Mouse (Mus musculus): ENCODE results near the gene Tbrg1. TPM values are rescaled to one million over a fixed set of nuclear protein-coding genes. Genes with fewer than 3 reads are reported as not detected.

Tbrg1 gene
- polyA plus RNA-seq, 1 experiment from 2014 or later: 126 TPM

DNA sequence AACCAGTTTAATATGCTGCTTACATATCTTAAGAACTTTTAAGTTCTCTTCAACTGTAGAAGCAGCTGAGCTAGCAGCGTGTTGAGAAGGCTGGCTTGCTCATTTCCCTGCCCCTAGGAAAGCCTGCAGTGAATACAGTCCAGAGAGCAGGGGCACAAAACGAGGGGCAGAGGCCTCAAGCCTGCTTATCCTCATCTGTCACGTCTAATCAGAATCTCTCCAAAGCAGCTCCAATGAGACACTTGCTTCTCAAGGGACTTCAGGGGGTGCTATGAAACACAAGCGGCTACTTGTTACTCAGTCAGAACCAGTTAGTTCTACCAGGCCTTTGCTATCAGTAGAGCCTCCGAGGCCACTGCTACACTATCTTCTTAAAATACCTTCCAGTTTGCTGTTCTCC, 3.3 kb downstream of the Tbrg1 start:
- H3K27ac ChIP-seq (replicated peaks in 1 of 2; ENCODE audit: control insufficient read depth in 1 of 2, insufficient read depth in 1 of 2, low read depth in 2 of 2, low read length in 2 of 2): peak overlapping the region; percentile 52 to 66
- no peaks in the 10 kb centered on the region for H3K27me3 ChIP-seq (ENCODE audit: control insufficient read depth, insufficient read depth, low read length)
- ATAC-seq (ENCODE audit: insufficient number of reproducible peaks, insufficient read depth, low FRiP score, low read depth): no peak
- H3K9me3 ChIP-seq (ENCODE audit: control insufficient read depth, low read length): no peaks in the 10 kb centered on the region
- H3K4me3 ChIP-seq (ENCODE audit: control insufficient read depth in 1 of 2, insufficient read depth in 1 of 2, low read depth in 1 of 2, low read length in 2 of 2): no peak overlapping the region
- no peak overlapping the region; the same call in 1 of the 2 replicates for H3K4me2 ChIP-seq (ENCODE audit: low read length)
- WGBS: 26% methylated on average over 5 of the region's 5 CpGs
- H3K4me1 ChIP-seq (ENCODE audit: control insufficient read depth in 2 of 2, insufficient read depth in 2 of 2, low read length in 2 of 2): peaks cover 2 to 11% of the 10 kb centered on the region in 2 experiments
- H3K9ac ChIP-seq (ENCODE audit: low read length): no peak overlapping the region; the same call in 1 of the 2 replicates
- peaks cover 60% of the 10 kb centered on the region for H3K36me3 ChIP-seq (ENCODE audit: control insufficient read depth, insufficient read depth, low read length)

- Histone ChIP-seq H3K4me3 (ENCODE audit: control insufficient read depth in 1 of 2, insufficient read depth in 1 of 2, low read depth in 1 of 2, low read length in 2 of 2) (no peak overlapping the region), H3K9ac (ENCODE audit: low read length) (no peak overlapping the region), H3K27ac (replicated peaks in 1 of 2; ENCODE audit: control insufficient read depth in 1 of 2, insufficient read depth in 1 of 2, low read depth in 2 of 2, low read length in 2 of 2) (no peak overlapping the region), H3K27me3 (ENCODE audit: control insufficient read depth, insufficient read depth, low read length) (no peaks in the 10 kb centered on the region), H3K4me1 (ENCODE audit: control insufficient read depth in 2 of 2, insufficient read depth in 2 of 2, low read length in 2 of 2) (peaks cover 2 to 5% of the 10 kb centered on the region in 2 experiments; a peak in 3 of 4 replicates), H3K36me3 (ENCODE audit: control insufficient read depth, insufficient read depth, low read length) (peaks cover 78% of the 10 kb centered on the region), H3K4me2 (ENCODE audit: low read length) (no peak overlapping the region), H3K9me3 (ENCODE audit: control insufficient read depth, low read length) (no peaks in the 10 kb centered on the region)
- ATAC-seq (ENCODE audit: insufficient number of reproducible peaks, insufficient read depth, low FRiP score, low read depth): no peak
- 90% methylated on average over 5 of the region's 5 CpGs for WGBS
These were observed 6.5 kb downstream of the Tbrg1 start for GRCm38 (mm10) chr9:37650639-37651038.

GRCm38 (mm10) chr9:37646246-37646645, 10.9 kb downstream of the Tbrg1 start:
- Histone ChIP-seq H3K36me3 (ENCODE audit: control insufficient read depth, insufficient read depth, low read length) (peaks cover 42% of the 10 kb centered on the region), H3K9ac (ENCODE audit: low read length) (no peak overlapping the region), H3K27me3 (ENCODE audit: control insufficient read depth, insufficient read depth, low read length) (no peaks in the 10 kb centered on the region), H3K27ac (replicated peaks in 1 of 2; ENCODE audit: control insufficient read depth in 1 of 2, insufficient read depth in 1 of 2, low read depth in 2 of 2, low read length in 2 of 2) (no peak overlapping the region), H3K4me3 (ENCODE audit: control insufficient read depth in 1 of 2, insufficient read depth in 1 of 2, low read depth in 1 of 2, low read length in 2 of 2) (no peak overlapping the region), H3K9me3 (ENCODE audit: control insufficient read depth, low read length) (no peaks in the 10 kb centered on the region), H3K4me1 (ENCODE audit: control insufficient read depth in 2 of 2, insufficient read depth in 2 of 2, low read length in 2 of 2) (no peaks in the 10 kb centered on the region), H3K4me2 (ENCODE audit: low read length) (no peak overlapping the region)
- no peak for ATAC-seq (ENCODE audit: insufficient number of reproducible peaks, insufficient read depth, low FRiP score, low read depth)
- WGBS: 65% methylated on average over 3 of the region's 3 CpGs

- no peak overlapping the region for H3K4me3 ChIP-seq (ENCODE audit: control insufficient read depth in 1 of 2, insufficient read depth in 1 of 2, low read depth in 1 of 2, low read length in 2 of 2)
- no peak for ATAC-seq (ENCODE audit: insufficient number of reproducible peaks, insufficient read depth, low FRiP score, low read depth)
- H3K4me1 ChIP-seq (ENCODE audit: control insufficient read depth in 2 of 2, insufficient read depth in 2 of 2, low read length in 2 of 2): no peaks in the 10 kb centered on the region
- H3K36me3 ChIP-seq (ENCODE audit: control insufficient read depth, insufficient read depth, low read length): no peaks in the 10 kb centered on the region
- H3K4me2 ChIP-seq (ENCODE audit: low read length): no peak overlapping the region
- H3K27ac ChIP-seq (replicated peaks in 1 of 2; ENCODE audit: control insufficient read depth in 1 of 2, insufficient read depth in 1 of 2, low read depth in 2 of 2, low read length in 2 of 2): no peak overlapping the region
- 75% methylated on average over 3 of the region's 3 CpGs for WGBS
- no peak overlapping the region for H3K9ac ChIP-seq (ENCODE audit: low read length)
- no peaks in the 10 kb centered on the region for H3K27me3 ChIP-seq (ENCODE audit: control insufficient read depth, insufficient read depth, low read length)
- no peaks in the 10 kb centered on the region for H3K9me3 ChIP-seq (ENCODE audit: control insufficient read depth, low read length)
These were observed 18.4 kb downstream of the Tbrg1 start for GRCm38 (mm10) chr9:37638721-37639120.

- Histone ChIP-seq H3K27ac (replicated peaks in 1 of 2; ENCODE audit: control insufficient read depth in 1 of 2, insufficient read depth in 1 of 2, low read depth in 2 of 2, low read length in 2 of 2) (no peak overlapping the region), H3K4me2 (ENCODE audit: low read length) (no peak overlapping the region), H3K27me3 (ENCODE audit: control insufficient read depth, insufficient read depth, low read length) (no peaks in the 10 kb centered on the region), H3K4me3 (ENCODE audit: control insufficient read depth in 1 of 2, insufficient read depth in 1 of 2, low read depth in 1 of 2, low read length in 2 of 2) (no peak overlapping the region), H3K9ac (ENCODE audit: low read length) (no peak overlapping the region), H3K9me3 (ENCODE audit: control insufficient read depth, low read length) (no peaks in the 10 kb centered on the region), H3K36me3 (ENCODE audit: control insufficient read depth, insufficient read depth, low read length) (no peaks in the 10 kb centered on the region), H3K4me1 (ENCODE audit: control insufficient read depth in 2 of 2, insufficient read depth in 2 of 2, low read length in 2 of 2) (no peaks in the 10 kb centered on the region)
- ATAC-seq (ENCODE audit: insufficient number of reproducible peaks, insufficient read depth, low FRiP score, low read depth): no peak
- 39% methylated on average over 6 of the region's 6 CpGs for WGBS
These were observed 20.1 kb downstream of the Tbrg1 start for GRCm38 (mm10) chr9:37636800-37637542.

GRCm38 (mm10) chr9:37636335-37636734, 20.8 kb downstream of the Tbrg1 start:
- H3K27me3 ChIP-seq (ENCODE audit: control insufficient read depth, insufficient read depth, low read length): no peaks in the 10 kb centered on the region
- ATAC-seq (ENCODE audit: insufficient number of reproducible peaks, insufficient read depth, low FRiP score, low read depth): no peak
- H3K9ac ChIP-seq (ENCODE audit: low read length): no peak overlapping the region
- H3K27ac ChIP-seq (replicated peaks in 1 of 2; ENCODE audit: control insufficient read depth in 1 of 2, insufficient read depth in 1 of 2, low read depth in 2 of 2, low read length in 2 of 2): no peak overlapping the region
- no peak overlapping the region for H3K4me2 ChIP-seq (ENCODE audit: low read length)
- H3K36me3 ChIP-seq (ENCODE audit: control insufficient read depth, insufficient read depth, low read length): no peaks in the 10 kb centered on the region
- WGBS: 18% methylated on average over 7 of the region's 7 CpGs
- no peak overlapping the region for H3K4me3 ChIP-seq (ENCODE audit: control insufficient read depth in 1 of 2, insufficient read depth in 1 of 2, low read depth in 1 of 2, low read length in 2 of 2)
- H3K9me3 ChIP-seq (ENCODE audit: control insufficient read depth, low read length): no peaks in the 10 kb centered on the region
- H3K4me1 ChIP-seq (ENCODE audit: control insufficient read depth in 2 of 2, insufficient read depth in 2 of 2, low read length in 2 of 2): no peaks in the 10 kb centered on the region

GRCm38 (mm10) chr9:37634269-37634668, 22.8 kb downstream of the Tbrg1 start:
- no peak overlapping the region for H3K9ac ChIP-seq (ENCODE audit: low read length)
- no peaks in the 10 kb centered on the region for H3K9me3 ChIP-seq (ENCODE audit: control insufficient read depth, low read length)
- no peak overlapping the region for H3K27ac ChIP-seq (replicated peaks in 1 of 2; ENCODE audit: control insufficient read depth in 1 of 2, insufficient read depth in 1 of 2, low read depth in 2 of 2, low read length in 2 of 2)
- no peak overlapping the region for H3K4me3 ChIP-seq (ENCODE audit: control insufficient read depth in 1 of 2, insufficient read depth in 1 of 2, low read depth in 1 of 2, low read length in 2 of 2)
- no peaks in the 10 kb centered on the region for H3K36me3 ChIP-seq (ENCODE audit: control insufficient read depth, insufficient read depth, low read length)
- no peak for ATAC-seq (ENCODE audit: insufficient number of reproducible peaks, insufficient read depth, low FRiP score, low read depth)
- no peaks in the 10 kb centered on the region for H3K27me3 ChIP-seq (ENCODE audit: control insufficient read depth, insufficient read depth, low read length)
- H3K4me1 ChIP-seq (ENCODE audit: control insufficient read depth in 2 of 2, insufficient read depth in 2 of 2, low read length in 2 of 2): no peaks in the 10 kb centered on the region
- 87% methylated on average over 3 of the region's 3 CpGs for WGBS
- no peak overlapping the region for H3K4me2 ChIP-seq (ENCODE audit: low read length)

DNA sequence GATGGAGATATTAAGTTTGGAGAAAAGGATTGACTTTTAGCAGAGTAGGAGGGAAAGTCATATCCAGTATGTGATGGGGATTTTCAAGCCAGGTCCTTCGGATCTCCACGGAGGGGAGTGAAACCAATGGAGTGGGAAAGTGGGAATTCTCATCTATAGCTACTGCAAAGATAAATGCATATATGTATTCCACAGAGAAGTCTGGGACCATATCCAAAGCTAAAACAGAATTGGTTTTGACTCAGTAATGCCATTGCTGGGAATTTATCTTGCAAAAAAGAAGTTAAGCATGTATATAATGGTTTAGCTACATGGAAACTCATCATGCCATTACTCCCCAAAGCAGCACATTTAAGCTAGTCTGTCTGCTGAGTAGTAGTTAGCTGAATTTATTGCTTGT, 24.8 kb downstream of the Tbrg1 start:
- Histone ChIP-seq H3K27me3 (ENCODE audit: control insufficient read depth, insufficient read depth, low read length) (no peaks in the 10 kb centered on the region), H3K9me3 (ENCODE audit: control insufficient read depth, low read length) (no peaks in the 10 kb centered on the region), H3K4me3 (ENCODE audit: control insufficient read depth in 1 of 2, insufficient read depth in 1 of 2, low read depth in 1 of 2, low read length in 2 of 2) (no peak overlapping the region), H3K9ac (ENCODE audit: low read length) (no peak overlapping the region), H3K27ac (replicated peaks in 1 of 2; ENCODE audit: control insufficient read depth in 1 of 2, insufficient read depth in 1 of 2, low read depth in 2 of 2, low read length in 2 of 2) (no peak overlapping the region), H3K4me2 (ENCODE audit: low read length) (no peak overlapping the region), H3K36me3 (ENCODE audit: control insufficient read depth, insufficient read depth, low read length) (no peaks in the 10 kb centered on the region), H3K4me1 (ENCODE audit: control insufficient read depth in 2 of 2, insufficient read depth in 2 of 2, low read length in 2 of 2) (no peaks in the 10 kb centered on the region)
- 79% methylated on average over 2 of the region's 2 CpGs for WGBS
- ATAC-seq (ENCODE audit: insufficient number of reproducible peaks, insufficient read depth, low FRiP score, low read depth): no peak

Data from heart, embryonic 14.5 days (tissue).